Mouse (Mus musculus) ovary, adult 18-20 months (tissue): ENCODE results near the gene Fam49a.
"Not testable (repeated sequence)": the region's sequence is repeated elsewhere in the genome, so short reads cannot be mapped to it uniquely, and the experiment has no call there.

Experiments
- DNase-seq: peaks from one replicate; pipeline ENCODE4 v3.0.0; 2022; ENCODE audit warnings: low spot score, mixed read lengths

The Fam49a gene

GRCm38 (mm10) chr12:12314326-12314725 is 52.4 kb downstream of the Fam49a start:
- DNase-seq = no peak

GRCm38 (mm10) chr12:12315011-12315410 is 53.1 kb downstream of the Fam49a start:
- no peak for DNase-seq

DNA sequence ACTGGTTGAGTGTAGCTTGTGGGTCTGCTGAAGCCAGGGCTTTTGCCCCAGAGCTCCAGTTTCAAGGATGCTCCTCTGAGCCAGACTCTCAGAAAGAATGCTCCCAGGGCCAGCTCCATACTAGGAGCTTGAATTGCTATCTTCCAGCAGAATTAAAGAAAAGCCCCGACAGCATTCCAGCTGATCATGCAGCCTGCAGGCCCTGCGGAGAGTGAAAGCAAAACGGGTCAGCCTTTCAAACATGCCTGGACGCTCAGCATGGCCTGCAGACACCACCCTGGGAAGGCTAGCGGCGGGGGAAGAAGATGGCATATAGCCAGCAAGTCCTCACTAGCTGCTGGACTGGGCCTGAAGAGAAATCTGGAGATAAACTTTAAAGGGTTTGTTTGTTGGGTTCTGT is 55.0 kb downstream of the Fam49a start:
- DNase-seq = peak; percentile 30

DNA sequence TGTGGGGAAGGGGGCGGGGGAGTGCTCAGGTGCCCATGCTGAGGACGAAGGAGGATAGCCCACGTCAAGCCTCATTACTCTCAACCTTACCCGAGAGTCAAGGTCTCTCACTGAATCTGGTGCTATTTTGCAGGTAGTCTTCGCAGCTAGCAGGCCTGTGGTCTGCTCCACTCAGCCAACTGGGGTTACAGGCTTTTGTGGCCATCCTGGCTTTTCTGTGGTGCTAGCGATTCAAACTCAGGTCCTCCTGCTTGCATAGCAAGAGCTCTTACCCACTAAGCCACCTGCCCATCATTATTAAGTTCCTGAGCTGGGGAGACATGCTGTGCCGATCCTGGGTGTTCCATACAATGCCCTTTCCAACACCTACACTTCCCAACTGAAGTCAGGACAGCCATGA is 55.7 kb downstream of the Fam49a start:
- no peak for DNase-seq

GRCm38 (mm10) chr12:12318140-12318734 is 56.3 kb downstream of the Fam49a start:
- DNase-seq = no peak

DNA sequence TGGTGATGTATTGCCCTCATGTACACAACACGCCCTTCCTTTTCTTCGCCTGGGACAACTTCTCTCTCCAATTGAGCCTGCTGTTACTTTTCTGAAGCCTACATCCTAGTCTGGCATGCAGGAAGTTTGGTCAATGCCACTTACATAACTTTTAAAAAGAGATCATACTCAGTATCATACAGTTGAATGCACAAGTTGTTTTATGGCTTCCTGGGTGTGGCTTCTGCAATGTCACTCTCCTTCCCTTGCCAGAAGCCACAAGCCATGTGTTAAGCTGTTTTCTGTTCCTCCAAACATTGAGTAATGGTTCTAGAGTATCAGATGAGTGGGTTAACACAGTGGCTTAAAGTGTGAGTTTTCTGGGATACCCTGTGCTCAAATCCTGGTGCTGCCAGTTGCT is 58.8 kb downstream of the Fam49a start:
- DNase-seq = no peak

DNA sequence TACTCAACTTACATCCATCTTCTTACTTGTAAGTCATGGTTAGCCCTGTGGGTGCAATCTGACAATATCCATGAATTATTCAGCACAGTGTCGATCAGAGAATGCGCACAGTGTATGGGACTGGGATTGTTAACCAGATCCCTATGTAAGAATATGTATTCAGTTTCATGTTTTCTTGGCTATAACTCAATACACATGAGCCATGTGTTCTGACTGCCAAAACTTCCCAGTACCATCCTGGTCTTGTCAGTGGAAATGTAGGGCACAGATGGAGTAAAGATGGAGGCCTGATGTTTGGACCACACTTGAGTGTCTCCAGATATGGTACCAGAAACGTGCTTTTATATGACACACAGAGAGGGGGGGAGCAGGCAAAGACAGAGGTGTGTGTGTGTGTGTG is 59.2 kb downstream of the Fam49a start:
- no peak for DNase-seq

GRCm38 (mm10) chr12:12323084-12323483 is 61.1 kb downstream of the Fam49a start:
- no peak for DNase-seq

GRCm38 (mm10) chr12:12323616-12324223 is 61.8 kb downstream of the Fam49a start:
- peak; percentile 57 for DNase-seq

DNA sequence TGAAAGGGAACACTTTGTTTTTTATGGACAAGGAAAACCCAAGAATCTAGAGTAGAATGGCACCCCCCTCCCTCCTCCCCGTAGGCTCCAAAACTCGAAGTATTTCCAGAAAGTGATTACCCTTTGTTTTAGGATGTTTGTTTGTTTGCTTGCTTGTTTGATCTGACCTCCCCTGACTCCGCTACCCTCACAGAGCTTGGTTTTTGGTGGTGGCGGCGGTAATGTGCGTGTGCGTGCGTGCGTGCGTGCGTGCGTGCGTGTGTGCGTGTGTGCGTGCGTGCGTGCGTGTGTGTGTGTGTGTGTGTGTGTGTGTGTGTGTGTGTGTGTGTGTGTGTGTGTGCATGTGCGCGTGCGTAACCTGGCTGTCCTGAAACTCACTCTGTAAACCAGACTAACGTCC is 62.3 kb downstream of the Fam49a start:
- not testable (repeated sequence) for DNase-seq

- DNase-seq = no peak
Observed at GRCm38 (mm10) chr12:12333526-12334310, 71.8 kb downstream of the Fam49a start.

- no peak for DNase-seq
Observed at GRCm38 (mm10) chr12:12334486-12334885, 72.5 kb downstream of the Fam49a start.

- no peak for DNase-seq
Observed at GRCm38 (mm10) chr12:12335566-12335965, 73.6 kb downstream of the Fam49a start.

DNA sequence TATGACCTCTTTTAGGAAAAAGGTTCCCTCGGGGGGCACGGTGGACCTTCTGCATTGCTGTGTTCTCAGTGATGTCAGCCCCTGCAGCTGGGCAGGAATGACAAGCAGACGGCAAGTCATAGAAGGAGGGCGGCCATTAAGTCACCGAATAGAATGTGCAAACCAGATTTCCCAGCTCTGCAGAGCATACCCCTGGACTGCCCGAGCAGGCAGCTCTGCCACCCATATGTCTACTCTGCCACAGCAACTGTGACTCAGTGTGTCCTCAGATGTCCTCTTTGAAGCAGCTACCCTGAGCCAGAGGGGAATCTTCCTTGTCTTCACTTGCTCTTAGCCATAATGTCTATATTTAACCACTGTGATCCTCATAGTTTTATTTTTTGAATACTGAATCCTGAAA is 75.4 kb downstream of the Fam49a start:
- no peak for DNase-seq

DNA sequence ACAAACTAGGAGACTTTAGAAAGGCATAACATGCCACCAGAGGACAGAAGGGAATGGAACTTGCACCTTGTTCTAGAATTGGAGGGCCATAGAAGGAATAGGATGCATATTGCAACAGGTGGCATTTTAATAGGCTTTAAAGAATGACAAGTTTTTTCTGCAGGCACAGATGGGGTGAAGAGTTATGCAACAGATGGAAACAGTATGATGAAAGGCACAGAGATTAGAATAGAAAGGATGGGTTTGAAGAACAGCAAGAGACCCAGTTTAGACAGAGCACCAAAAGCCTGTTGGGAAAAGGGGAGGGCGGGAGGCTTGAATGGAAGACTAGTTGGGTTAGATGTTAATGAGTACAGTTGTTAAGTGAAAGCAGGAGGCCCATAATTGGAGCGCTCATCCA is 81.4 kb downstream of the Fam49a start:
- DNase-seq = no peak

DNA sequence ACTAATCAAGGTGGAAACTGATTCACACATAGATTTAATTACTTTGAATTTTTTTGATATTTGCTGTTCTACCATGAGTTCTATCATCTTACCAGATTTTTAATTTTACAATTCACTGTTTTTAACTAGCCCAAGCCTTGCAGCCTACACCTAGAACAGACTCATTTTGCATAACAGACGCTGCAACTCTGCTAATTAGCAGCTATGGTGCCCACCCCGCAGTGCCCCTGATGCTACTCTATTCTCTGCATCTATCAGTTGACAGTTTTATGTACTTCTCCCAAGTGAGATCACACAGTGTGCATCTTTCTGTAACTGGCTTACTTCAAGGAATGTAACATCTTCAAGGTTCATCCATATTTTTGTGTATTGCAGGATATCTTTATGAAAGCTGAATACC is 86.7 kb downstream of the Fam49a start:
- no peak for DNase-seq

DNA sequence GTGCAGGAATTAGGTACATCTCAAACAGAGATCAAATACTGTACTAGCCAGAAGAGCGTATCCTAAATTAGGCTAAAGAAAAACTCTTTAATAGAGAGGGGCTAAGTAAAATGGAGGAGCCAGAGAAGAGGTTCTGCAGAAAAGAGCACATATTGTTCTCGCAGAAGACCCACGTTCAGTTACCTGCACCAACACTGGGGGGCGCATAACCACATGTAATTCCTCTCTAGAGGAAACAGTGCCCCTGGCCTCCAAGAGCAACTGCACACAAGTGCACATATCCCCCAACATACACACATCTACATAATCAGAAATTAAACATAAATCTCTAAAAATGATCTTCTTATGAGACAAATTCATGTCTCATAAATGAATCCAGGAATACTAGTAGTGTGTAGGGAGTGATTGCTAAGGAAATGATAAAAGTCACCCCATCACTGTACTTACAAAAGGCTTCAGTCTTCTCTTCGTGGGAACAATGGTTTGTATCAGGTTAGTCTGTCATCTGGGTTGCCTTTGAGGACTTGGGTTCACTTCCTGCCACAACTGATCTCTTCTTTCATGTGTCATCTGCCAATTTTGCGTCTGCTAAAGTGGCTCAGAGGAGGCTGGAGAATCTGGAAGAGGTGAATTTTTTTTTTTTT is 87.8 kb downstream of the Fam49a start:
- no peak for DNase-seq

DNA sequence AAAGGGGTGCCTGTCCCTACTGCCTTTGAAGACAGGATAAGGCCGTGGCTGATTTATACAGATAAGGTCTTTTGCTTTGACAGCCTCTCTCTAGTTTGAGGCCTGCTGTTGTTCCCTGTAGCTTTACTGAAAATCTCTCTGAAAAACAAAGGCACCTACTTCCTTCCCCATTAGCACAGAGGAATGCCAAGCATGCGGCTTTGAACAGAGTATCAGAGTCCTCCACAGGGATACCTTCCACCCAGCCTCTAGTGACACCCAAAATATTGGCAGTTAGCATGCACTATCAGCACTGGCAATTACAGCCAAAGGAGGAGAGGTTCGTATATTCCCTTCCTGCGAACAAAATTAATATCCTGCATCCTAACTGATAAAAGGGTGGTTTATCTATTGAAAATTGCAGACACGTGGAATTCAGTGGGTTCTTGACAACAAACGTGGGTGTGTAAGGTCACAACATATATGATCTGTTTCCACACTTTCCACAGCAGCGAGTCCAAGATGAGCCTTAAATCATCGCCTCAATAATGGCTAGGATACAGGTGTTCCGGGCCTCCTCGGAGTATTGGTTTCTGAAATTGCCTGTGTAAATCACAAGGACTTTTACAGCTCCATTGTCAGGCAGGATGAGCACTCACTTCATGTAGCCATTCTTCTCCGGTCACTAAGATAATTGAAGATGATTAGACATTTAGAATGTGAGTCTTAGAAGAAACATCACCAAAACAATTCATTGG is 90.0 kb downstream of the Fam49a start:
- DNase-seq = no peak

- no peak for DNase-seq
Observed at GRCm38 (mm10) chr12:12354115-12354653, 92.2 kb downstream of the Fam49a start.

- DNase-seq = no peak
Observed at GRCm38 (mm10) chr12:12356048-12356447, 94.1 kb downstream of the Fam49a start.

GRCm38 (mm10) chr12:12356463-12356862 is 94.5 kb downstream of the Fam49a start:
- DNase-seq = no peak

- DNase-seq = no peak
Observed at GRCm38 (mm10) chr12:12356946-12357345, 95.0 kb downstream of the Fam49a start.
